Mouse (Mus musculus): Measurements from ENCODE around the gene Gm11939. TPM values are rescaled to one million over a fixed set of nuclear protein-coding genes. Genes with fewer than 3 reads are reported as not detected.

The Gm11939 gene
- polyA plus RNA-seq, 1 experiment from 2014 or later = not detected

DNA sequence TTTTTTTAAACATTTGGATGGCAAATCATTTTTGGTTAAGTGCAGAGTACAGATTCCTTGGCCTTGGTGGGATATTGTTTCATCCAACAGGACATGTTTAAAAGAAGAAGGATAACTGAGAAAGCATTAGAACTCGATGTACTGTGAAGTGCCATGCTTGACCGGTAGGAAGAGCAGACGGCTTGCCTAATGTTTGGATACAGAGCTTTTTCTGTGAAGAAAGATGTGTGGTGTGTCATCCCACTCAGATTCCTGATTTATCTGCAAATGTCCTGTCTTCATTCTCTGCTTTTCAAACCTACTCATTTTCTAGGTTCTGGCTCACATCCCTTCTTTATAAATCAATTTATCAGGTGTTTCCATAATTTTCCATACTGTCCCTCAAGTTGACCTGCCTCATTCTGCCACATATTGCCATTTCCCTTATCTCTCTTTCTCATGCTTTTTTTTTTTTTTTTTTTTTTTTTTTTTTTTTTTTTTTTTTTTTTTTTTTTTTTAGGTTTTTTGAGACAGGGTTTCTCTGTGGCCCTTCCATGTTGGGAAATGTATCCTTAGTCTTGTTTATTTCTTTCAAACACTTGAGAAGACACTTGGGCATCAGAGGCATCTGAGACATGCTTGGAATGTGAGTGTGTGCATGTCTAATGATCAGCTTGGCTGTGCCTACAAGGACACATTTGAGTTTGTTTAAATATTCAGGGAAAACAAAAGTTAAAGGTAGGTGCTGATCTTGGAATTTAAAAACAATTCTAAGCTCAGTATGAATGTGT, 1.1 kb downstream of the Gm11939 start:
- no peak overlapping the region for H3K27ac ChIP-seq
- no peaks in the 10 kb centered on the region for H3K4me1 ChIP-seq (replicated peaks)
- no peak overlapping the region for H3K4me3 ChIP-seq
- WGBS = 73% methylated on average over 3 of the region's 3 CpGs
- no peaks in the 10 kb centered on the region for H3K27me3 ChIP-seq (ENCODE audit: insufficient read depth, poor library complexity, severe bottlenecking)
- no peaks in the 10 kb centered on the region for H3K9me3 ChIP-seq
- no peaks in the 10 kb centered on the region for H3K36me3 ChIP-seq
- DNase-seq (ENCODE audit: low spot score) = no peak

DNA sequence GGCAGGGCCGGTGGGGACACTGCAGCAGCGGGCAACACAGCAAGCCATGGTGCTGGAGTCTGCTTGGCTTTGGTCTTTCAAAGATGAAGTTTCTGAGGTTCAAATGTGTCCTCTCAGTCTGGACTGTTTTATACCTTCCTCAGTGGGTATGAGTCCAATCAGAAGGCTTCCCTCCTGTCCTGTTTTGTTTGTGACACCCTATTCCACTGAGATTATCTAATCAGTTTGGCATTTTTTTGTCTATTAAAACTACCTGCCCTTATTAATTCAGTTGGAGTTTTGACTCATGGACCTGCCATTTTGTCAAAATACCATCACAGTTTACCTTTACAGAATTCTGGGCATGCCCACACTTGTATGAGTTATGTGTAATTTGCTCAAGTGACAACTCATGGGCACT, 2.5 kb downstream of the Gm11939 start, which contains the start of gene Krtap3-2:
Gene Krtap3-2 (minus strand): TSS at position 101 of the 400 bp plus-strand sequence.
- Histone ChIP-seq H3K27ac (no peak within 1 kb of the TSS), H3K4me3 (no peak within 1 kb of the TSS), H3K9me3 (no peaks in the 10 kb centered on the region), H3K36me3 (no peaks in the 10 kb centered on the region), H3K4me1 (replicated peaks) (no peaks in the 10 kb centered on the region), H3K27me3 (ENCODE audit: insufficient read depth, poor library complexity, severe bottlenecking) (no peaks in the 10 kb centered on the region)
- DNase-seq (ENCODE audit: low spot score) = no peak
- 64% methylated on average over 2 of the region's 2 CpGs for WGBS

DNA sequence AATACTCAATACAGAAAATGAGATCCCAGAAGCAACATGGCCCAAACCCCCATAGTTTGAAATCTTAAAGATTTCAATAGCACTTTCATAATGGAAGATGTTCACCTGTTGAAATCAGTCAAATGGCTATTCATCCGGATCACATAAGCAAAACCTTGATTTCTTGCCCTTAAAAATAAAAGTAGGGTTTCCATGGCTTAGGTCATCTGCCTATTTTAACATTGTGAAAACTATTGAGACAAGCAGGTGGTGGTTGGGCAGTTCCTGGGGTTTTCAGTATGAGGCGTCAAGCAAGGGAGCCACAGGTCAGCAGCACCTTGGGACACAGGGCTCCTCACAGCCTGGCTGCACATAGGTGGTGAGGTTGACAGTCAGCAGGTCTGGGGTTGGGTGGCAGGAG, 3.1 kb downstream of the Gm11939 start:
- no peak for DNase-seq (ENCODE audit: low spot score)
- Histone ChIP-seq H3K4me1 (replicated peaks) (no peaks in the 10 kb centered on the region), H3K27me3 (ENCODE audit: insufficient read depth, poor library complexity, severe bottlenecking) (no peaks in the 10 kb centered on the region), H3K4me3 (no peak overlapping the region), H3K36me3 (no peaks in the 10 kb centered on the region), H3K27ac (no peak overlapping the region), H3K9me3 (no peaks in the 10 kb centered on the region)
- WGBS = 86% methylated on average over 2 of the region's 2 CpGs

DNA sequence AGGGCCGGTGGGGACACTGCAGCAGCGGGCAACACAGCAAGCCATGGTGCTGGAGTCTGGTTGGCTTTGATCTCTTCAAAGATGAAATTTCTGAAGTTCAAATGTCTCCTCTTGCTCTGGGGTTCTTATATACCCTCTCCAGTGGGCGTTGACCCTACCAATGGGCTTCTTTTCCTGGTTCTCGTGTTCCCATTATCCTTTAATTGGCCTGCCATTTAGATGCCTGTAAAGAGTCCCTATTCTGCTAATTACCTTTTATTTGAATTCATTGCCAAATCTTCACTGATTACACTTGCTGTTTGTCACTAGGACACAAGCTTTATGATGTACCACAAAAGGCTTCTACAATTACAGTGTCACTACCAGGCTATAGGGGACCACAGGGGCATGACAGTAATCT, 8.5 kb downstream of the Gm11939 start, which contains the start of gene Krtap3-3:
Gene Krtap3-3 (minus strand): TSS at position 101 of the 400 bp plus-strand sequence.
- Histone ChIP-seq H3K36me3 (no peaks in the 10 kb centered on the region), H3K9me3 (no peaks in the 10 kb centered on the region), H3K27me3 (ENCODE audit: insufficient read depth, poor library complexity, severe bottlenecking) (no peaks in the 10 kb centered on the region), H3K4me3 (no peak within 1 kb of the TSS), H3K27ac (no peak within 1 kb of the TSS), H3K4me1 (replicated peaks) (no peaks in the 10 kb centered on the region)
- DNase-seq (ENCODE audit: low spot score) = no peak
- WGBS = 73% methylated on average over 4 of the region's 4 CpGs

DNA sequence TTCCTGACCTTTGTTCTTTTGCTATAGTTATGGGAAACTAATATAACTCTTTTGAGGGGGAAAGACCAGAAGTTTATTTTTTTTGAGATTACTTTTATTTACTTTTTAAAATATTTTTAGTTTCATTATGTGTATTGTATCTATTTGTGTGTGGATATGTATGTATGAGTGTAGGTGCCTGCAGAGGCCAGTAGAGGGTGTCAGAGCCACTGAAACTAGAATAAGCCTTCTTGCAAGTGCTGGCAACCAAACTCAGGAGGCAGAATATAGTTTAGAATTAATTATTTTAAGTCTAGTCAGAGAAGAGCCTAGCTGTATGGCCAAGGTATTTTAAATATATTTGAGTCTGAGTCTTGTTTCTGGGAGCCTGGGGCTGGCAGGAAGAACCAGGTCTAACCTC, 11.4 kb downstream of the Gm11939 start:
- Histone ChIP-seq H3K27me3 (ENCODE audit: insufficient read depth, poor library complexity, severe bottlenecking) (no peaks in the 10 kb centered on the region), H3K9me3 (no peaks in the 10 kb centered on the region), H3K4me1 (replicated peaks) (no peaks in the 10 kb centered on the region), H3K4me3 (no peak overlapping the region), H3K36me3 (no peaks in the 10 kb centered on the region), H3K27ac (no peak overlapping the region)
- no peak for DNase-seq (ENCODE audit: low spot score)

DNA sequence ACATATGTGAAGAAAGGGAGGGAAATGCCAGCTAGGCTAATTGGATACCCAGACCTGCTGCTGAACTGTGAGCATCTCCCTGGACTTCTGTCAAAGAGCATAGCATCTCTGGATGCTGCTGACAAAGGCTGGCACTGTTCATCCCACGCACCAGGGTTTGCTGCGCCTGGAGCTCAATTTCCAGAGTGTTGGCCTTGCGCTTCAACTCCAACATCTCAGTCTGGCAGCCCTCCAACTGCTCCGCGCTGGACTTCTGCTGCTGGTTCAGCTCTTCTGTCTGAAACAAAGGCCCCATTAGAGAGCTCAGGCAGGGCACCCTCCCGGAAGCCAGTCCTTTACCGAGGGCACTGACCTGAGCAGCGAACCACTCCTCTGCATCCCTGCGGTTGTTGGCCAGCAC, 19.5 kb downstream of the Gm11939 start:
- H3K4me1 ChIP-seq (replicated peaks) = 0 out of 2 replicates have a peak, but pooled peaks cover 7% of the 10 kb centered on the region
- no peak for DNase-seq (ENCODE audit: low spot score)
- no peak overlapping the region for H3K27ac ChIP-seq
- WGBS = 77% methylated on average over 9 of the region's 9 CpGs
- H3K36me3 ChIP-seq = no peaks in the 10 kb centered on the region
- H3K27me3 ChIP-seq (ENCODE audit: insufficient read depth, poor library complexity, severe bottlenecking) = no peaks in the 10 kb centered on the region
- no peak overlapping the region for H3K4me3 ChIP-seq
- H3K9me3 ChIP-seq = no peaks in the 10 kb centered on the region

DNA sequence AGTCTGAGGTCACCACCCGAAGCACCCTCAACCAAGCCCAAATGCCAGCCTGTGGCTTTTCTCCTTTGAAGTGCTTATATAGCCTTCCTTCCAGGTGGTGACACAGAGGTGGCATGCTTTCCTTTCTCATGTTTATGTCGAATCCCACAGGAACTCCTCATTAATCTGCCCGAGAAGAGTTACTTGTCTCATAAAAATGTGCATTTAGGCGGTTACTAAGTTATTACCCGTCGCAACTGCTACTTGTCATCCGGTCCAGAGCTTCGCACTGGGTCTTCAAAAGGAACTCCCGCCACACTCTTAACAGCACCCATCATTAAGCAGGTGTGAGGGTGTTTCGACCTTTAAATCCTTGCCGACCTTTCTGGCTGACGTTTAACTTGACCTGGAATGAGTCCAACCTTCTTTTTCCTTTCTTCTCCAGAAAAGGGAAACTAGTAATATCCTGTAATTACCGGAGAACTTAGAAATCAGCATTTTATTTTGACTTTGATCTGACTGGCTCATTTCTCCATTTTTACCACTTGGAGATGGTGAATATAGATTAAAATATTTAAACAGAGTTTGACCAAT, 37.9 kb downstream of the Gm11939 start, which contains the start of gene Krt39:
Gene Krt39 (minus strand): TSS at position 51 of the 573 bp plus-strand sequence.
- WGBS = 91% methylated on average over 13 of the region's 13 CpGs
- no peaks in the 10 kb centered on the region for H3K9me3 ChIP-seq
- no peak within 1 kb of the TSS for H3K4me3 ChIP-seq
- DNase-seq (ENCODE audit: low spot score) = no peak
- no peaks in the 10 kb centered on the region for H3K36me3 ChIP-seq
- H3K27ac ChIP-seq = no peak within 1 kb of the TSS
- no peaks in the 10 kb centered on the region for H3K27me3 ChIP-seq (ENCODE audit: insufficient read depth, poor library complexity, severe bottlenecking)
- H3K4me1 ChIP-seq (replicated peaks) = no peaks in the 10 kb centered on the region

DNA sequence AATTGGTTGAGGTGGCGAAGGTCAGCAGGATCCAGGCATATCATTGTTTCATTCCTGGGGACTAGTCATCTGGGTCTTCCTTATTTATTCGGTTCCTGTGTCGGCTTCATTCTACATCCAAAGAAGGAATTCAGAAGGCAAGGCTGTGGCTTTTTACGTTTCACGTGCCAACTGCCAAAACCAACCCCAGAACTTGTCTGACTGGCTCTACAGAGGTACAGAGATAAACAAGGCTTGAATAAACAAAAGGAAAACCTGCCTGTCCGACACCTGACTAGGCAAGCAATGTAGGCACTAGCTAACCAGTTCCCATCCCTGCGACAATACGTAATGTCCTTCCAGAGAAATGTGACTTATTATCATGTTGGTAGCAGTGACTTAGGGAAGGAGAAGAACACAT, 45.2 kb downstream of the Gm11939 start:
- no peaks in the 10 kb centered on the region for H3K36me3 ChIP-seq
- no peaks in the 10 kb centered on the region for H3K27me3 ChIP-seq (ENCODE audit: insufficient read depth, poor library complexity, severe bottlenecking)
- 89% methylated on average over 8 of the region's 8 CpGs for WGBS
- no peaks in the 10 kb centered on the region for H3K9me3 ChIP-seq
- DNase-seq (ENCODE audit: low spot score) = no peak
- H3K4me1 ChIP-seq (replicated peaks) = no peaks in the 10 kb centered on the region
- no peak overlapping the region for H3K4me3 ChIP-seq
- H3K27ac ChIP-seq = no peak overlapping the region

Other genes starting within 250 kb of the Gm11939 start
- 0.07 TPM in 1 of 2 replicates, not detected in the other for gene Krt25, start 236.5 kb downstream of the Gm11939 start, polyA plus RNA-seq (2016; fragmentation: Nextera tagmentation; extraction: Ambion mirVana)
- gene Krt26, start 221.5 kb downstream of the Gm11939 start, polyA plus RNA-seq (2016; fragmentation: Nextera tagmentation; extraction: Ambion mirVana) = 0.12 and 0.43 TPM in 2 replicates
- not detected in 2 replicates for gene Krt27, start 208.4 kb downstream of the Gm11939 start, polyA plus RNA-seq (2016; fragmentation: Nextera tagmentation; extraction: Ambion mirVana)
- gene Krt28, start 184.6 kb downstream of the Gm11939 start, polyA plus RNA-seq (2016; fragmentation: Nextera tagmentation; extraction: Ambion mirVana) = 0.25 and 0.26 TPM in 2 replicates
- gene Krt10, start 170.1 kb downstream of the Gm11939 start, polyA plus RNA-seq (2016; fragmentation: Nextera tagmentation; extraction: Ambion mirVana) = 22.4 and 27.4 TPM in 2 replicates
- 0.09 TPM in 1 of 2 replicates, not detected in the other for gene Krt12, start 137.2 kb downstream of the Gm11939 start, polyA plus RNA-seq (2016; fragmentation: Nextera tagmentation; extraction: Ambion mirVana)
- 0.35 and 1.6 TPM in 2 replicates for gene Krt20, start 121.3 kb downstream of the Gm11939 start, polyA plus RNA-seq (2016; fragmentation: Nextera tagmentation; extraction: Ambion mirVana)
- 0.24 TPM in 1 of 2 replicates, not detected in the other for gene Krt23, start 66.3 kb downstream of the Gm11939 start, polyA plus RNA-seq (2016; fragmentation: Nextera tagmentation; extraction: Ambion mirVana)
- not detected in 2 replicates for gene Krt39, start 38.1 kb downstream of the Gm11939 start, polyA plus RNA-seq (2016; fragmentation: Nextera tagmentation; extraction: Ambion mirVana)
- gene Krt40, start 16.3 kb downstream of the Gm11939 start, polyA plus RNA-seq (2016; fragmentation: Nextera tagmentation; extraction: Ambion mirVana) = not detected in 2 replicates
- not detected in 2 replicates for gene Krtap3-3, start 8.6 kb downstream of the Gm11939 start, polyA plus RNA-seq (2016; fragmentation: Nextera tagmentation; extraction: Ambion mirVana)
- not detected in 2 replicates for gene Krtap3-2, start 2.6 kb downstream of the Gm11939 start, polyA plus RNA-seq (2016; fragmentation: Nextera tagmentation; extraction: Ambion mirVana)
- gene Krtap3-1, start 7.2 kb upstream of the Gm11939 start, polyA plus RNA-seq (2016; fragmentation: Nextera tagmentation; extraction: Ambion mirVana) = not detected in 2 replicates
- not detected in 2 replicates for gene Krtap1-5, start 21.6 kb upstream of the Gm11939 start, polyA plus RNA-seq (2016; fragmentation: Nextera tagmentation; extraction: Ambion mirVana)
- gene Krtap1-4, start 24.2 kb upstream of the Gm11939 start, polyA plus RNA-seq (2016; fragmentation: Nextera tagmentation; extraction: Ambion mirVana) = not detected in 2 replicates
- gene Krtap1-3, start 31.9 kb upstream of the Gm11939 start, polyA plus RNA-seq (2016; fragmentation: Nextera tagmentation; extraction: Ambion mirVana) = not detected in 2 replicates
- not detected in 2 replicates for gene Krtap9-3, start 38.6 kb upstream of the Gm11939 start, polyA plus RNA-seq (2016; fragmentation: Nextera tagmentation; extraction: Ambion mirVana)
- not detected in 2 replicates for gene Gm11938, start 43.8 kb upstream of the Gm11939 start, polyA plus RNA-seq (2016; fragmentation: Nextera tagmentation; extraction: Ambion mirVana)
- not detected in 2 replicates for gene Gm11937, start 50.7 kb upstream of the Gm11939 start, polyA plus RNA-seq (2016; fragmentation: Nextera tagmentation; extraction: Ambion mirVana)
- not detected in 2 replicates for gene Krtap2-4, start 55.4 kb upstream of the Gm11939 start, polyA plus RNA-seq (2016; fragmentation: Nextera tagmentation; extraction: Ambion mirVana)
- not detected in 2 replicates for gene Gm11562, start 61.0 kb upstream of the Gm11939 start, polyA plus RNA-seq (2016; fragmentation: Nextera tagmentation; extraction: Ambion mirVana)
- not detected in 2 replicates for gene Krtap4-1, start 68.8 kb upstream of the Gm11939 start, polyA plus RNA-seq (2016; fragmentation: Nextera tagmentation; extraction: Ambion mirVana)
- not detected in 2 replicates for gene Krtap4-2, start 75.6 kb upstream of the Gm11939 start, polyA plus RNA-seq (2016; fragmentation: Nextera tagmentation; extraction: Ambion mirVana)
- gene Krtap4-7, start 84.6 kb upstream of the Gm11939 start, polyA plus RNA-seq (2016; fragmentation: Nextera tagmentation; extraction: Ambion mirVana) = not detected in 2 replicates
- not detected in 2 replicates for gene Gm11555, start 90.8 kb upstream of the Gm11939 start, polyA plus RNA-seq (2016; fragmentation: Nextera tagmentation; extraction: Ambion mirVana)
- gene Gm11563, start 99.5 kb upstream of the Gm11939 start, polyA plus RNA-seq (2016; fragmentation: Nextera tagmentation; extraction: Ambion mirVana) = not detected in 2 replicates
- gene Krtap4-6, start 106.5 kb upstream of the Gm11939 start, polyA plus RNA-seq (2016; fragmentation: Nextera tagmentation; extraction: Ambion mirVana) = not detected in 2 replicates
- gene Gm14190, start 131.3 kb upstream of the Gm11939 start, polyA plus RNA-seq (2016; fragmentation: Nextera tagmentation; extraction: Ambion mirVana) = not detected in 2 replicates
- not detected in 2 replicates for gene Gm14180, start 174.8 kb upstream of the Gm11939 start, polyA plus RNA-seq (2016; fragmentation: Nextera tagmentation; extraction: Ambion mirVana)
- not detected in 2 replicates for gene Gm11595, start 213.4 kb upstream of the Gm11939 start, polyA plus RNA-seq (2016; fragmentation: Nextera tagmentation; extraction: Ambion mirVana)
- not detected in 2 replicates for gene Krtap4-8, start 221.2 kb upstream of the Gm11939 start, polyA plus RNA-seq (2016; fragmentation: Nextera tagmentation; extraction: Ambion mirVana)
- gene Krtap4-9, start 225.7 kb upstream of the Gm11939 start, polyA plus RNA-seq (2016; fragmentation: Nextera tagmentation; extraction: Ambion mirVana) = not detected in 2 replicates
- gene Gm11596, start 234.0 kb upstream of the Gm11939 start, polyA plus RNA-seq (2016; fragmentation: Nextera tagmentation; extraction: Ambion mirVana) = not detected in 2 replicates
- gene Gm11569, start 239.5 kb upstream of the Gm11939 start, polyA plus RNA-seq (2016; fragmentation: Nextera tagmentation; extraction: Ambion mirVana) = not detected in 2 replicates
- not detected in 2 replicates for gene Gm11554, start 245.0 kb upstream of the Gm11939 start, polyA plus RNA-seq (2016; fragmentation: Nextera tagmentation; extraction: Ambion mirVana)

Measured in hindbrain, embryonic 10.5 days (tissue).